Mouse (Mus musculus): ENCODE results near the gene Rasgef1b. TPM values are rescaled to one million over a fixed set of nuclear protein-coding genes. Genes with fewer than 3 reads are reported as not detected.

Rasgef1b gene
- total and polyA plus RNA-seq, 2 experiments = 4.0 to 20.4 TPM

DNA sequence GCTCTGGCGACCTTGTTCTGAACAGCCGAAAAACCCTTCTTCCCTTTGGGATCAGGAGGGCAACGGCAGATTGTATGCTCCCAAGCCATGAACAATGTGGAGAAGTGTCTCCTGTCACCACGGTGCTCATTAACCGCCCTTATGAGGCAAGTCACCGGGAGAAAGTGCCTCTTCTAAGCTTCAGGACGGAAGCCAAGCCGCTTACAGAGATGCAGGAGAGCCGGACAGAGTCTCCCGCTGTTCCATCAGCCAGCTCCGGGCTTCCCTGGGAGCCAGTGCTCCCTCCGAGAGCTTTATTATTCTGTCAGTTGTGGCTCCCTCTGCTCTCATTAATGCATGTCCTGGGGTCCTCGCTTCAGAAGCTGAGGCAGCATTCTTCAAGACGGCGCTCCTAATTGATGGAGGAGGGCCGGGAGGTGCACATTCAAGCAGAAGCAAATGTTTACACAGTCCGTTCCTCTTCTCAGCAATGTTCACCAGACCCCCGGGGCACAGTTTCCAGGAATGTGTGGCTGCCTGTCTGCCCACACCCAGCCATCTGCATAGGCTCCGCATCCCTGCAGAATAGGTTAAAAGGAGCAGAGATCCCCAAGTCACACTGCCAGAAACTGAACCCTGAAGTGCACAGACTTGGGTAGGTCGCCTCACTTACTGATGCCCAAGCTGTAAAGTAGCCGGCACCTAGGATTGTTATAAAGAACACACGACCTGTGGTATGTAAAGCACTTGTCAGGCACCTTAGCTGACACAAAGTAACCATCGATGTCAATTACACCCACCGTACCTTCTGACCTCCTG lies 115.3 kb downstream of the Rasgef1b start:
- H3K79me2 ChIP-seq (ENCODE audit: control insufficient read depth, insufficient read depth, low read length) = no peaks in the 10 kb centered on the region
- peak; percentile 15 for DNase-seq (ENCODE audit: extremely low read depth, low read depth, low spot score)
- H3K4me1 ChIP-seq (ENCODE audit: control insufficient read depth, insufficient read depth, low read length) = no peaks in the 10 kb centered on the region
- no peaks in the 10 kb centered on the region for H3K36me3 ChIP-seq (ENCODE audit: control insufficient read depth, insufficient read depth, low read length)
- WGBS = 10% methylated on average over 24 of the region's 24 CpGs
- H3K4me3 ChIP-seq (ENCODE audit: insufficient read depth, low read depth, low read length) = no peak overlapping the region
- H3K9ac ChIP-seq (ENCODE audit: low read depth, low read length) = no peak overlapping the region
- TF ChIP-seq CTCF (IDR thresholded peaks at IDR 0.05; ENCODE audit: low read depth, low read length) (no peak), POLR2A (IDR thresholded peaks at IDR 0.05; ENCODE audit: extremely low read depth, insufficient read depth, low read length) (no peak)
- H3K27ac ChIP-seq (replicated peaks; ENCODE audit: insufficient read depth, low read depth, low read length) = no peak overlapping the region
- peaks cover 3% of the 10 kb centered on the region; the same call in 1 of the 2 replicates for H3K27me3 ChIP-seq (ENCODE audit: control insufficient read depth, insufficient read depth, low read length)

DNA sequence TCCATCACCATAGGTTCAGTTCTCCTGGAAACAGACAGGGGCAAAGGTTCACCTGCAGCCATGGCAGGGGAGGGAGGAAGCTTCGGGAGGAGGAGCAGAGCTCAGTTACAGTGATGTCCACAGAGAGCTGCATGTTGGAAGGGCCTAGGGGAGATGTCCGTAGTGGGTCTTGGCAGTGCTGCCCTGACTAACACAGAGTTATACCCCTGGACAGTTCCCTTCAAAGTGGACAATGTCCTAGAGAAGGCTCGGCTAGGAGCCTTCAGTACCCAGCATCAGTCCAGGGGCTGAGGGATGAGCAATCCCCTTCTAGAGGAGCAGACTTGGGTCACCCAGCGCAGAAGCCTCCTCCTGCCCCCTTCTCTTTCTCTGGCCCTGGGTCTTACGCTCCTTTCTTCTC lies 121.3 kb downstream of the Rasgef1b start:
- H3K27ac ChIP-seq (replicated peaks; ENCODE audit: insufficient read depth, low read depth, low read length) = no peak overlapping the region
- no peak overlapping the region for H3K4me3 ChIP-seq (ENCODE audit: insufficient read depth, low read depth, low read length)
- H3K79me2 ChIP-seq (ENCODE audit: control insufficient read depth, insufficient read depth, low read length) = no peaks in the 10 kb centered on the region
- 64% methylated on average over 5 of the region's 5 CpGs for WGBS
- TF ChIP-seq CTCF (IDR thresholded peaks at IDR 0.05; ENCODE audit: low read depth, low read length) (no peak), POLR2A (IDR thresholded peaks at IDR 0.05; ENCODE audit: extremely low read depth, insufficient read depth, low read length) (no peak)
- no peak for DNase-seq (ENCODE audit: extremely low read depth, low read depth, low spot score)
- no peaks in the 10 kb centered on the region for H3K4me1 ChIP-seq (ENCODE audit: control insufficient read depth, insufficient read depth, low read length)
- peaks cover 2% of the 10 kb centered on the region; the same call in 1 of the 2 replicates for H3K27me3 ChIP-seq (ENCODE audit: control insufficient read depth, insufficient read depth, low read length)
- H3K36me3 ChIP-seq (ENCODE audit: control insufficient read depth, insufficient read depth, low read length) = no peaks in the 10 kb centered on the region
- no peak overlapping the region for H3K9ac ChIP-seq (ENCODE audit: low read depth, low read length)

- Histone ChIP-seq H3K79me2 (ENCODE audit: control insufficient read depth, insufficient read depth, low read length) (no peaks in the 10 kb centered on the region), H3K27ac (replicated peaks; ENCODE audit: insufficient read depth, low read depth, low read length) (no peak overlapping the region), H3K9ac (ENCODE audit: low read depth, low read length) (no peak overlapping the region), H3K27me3 (ENCODE audit: control insufficient read depth, insufficient read depth, low read length) (no peaks in the 10 kb centered on the region), H3K4me1 (ENCODE audit: control insufficient read depth, insufficient read depth, low read length) (no peaks in the 10 kb centered on the region), H3K36me3 (ENCODE audit: control insufficient read depth, insufficient read depth, low read length) (no peaks in the 10 kb centered on the region), H3K4me3 (ENCODE audit: insufficient read depth, low read depth, low read length) (no peak overlapping the region)
- TF ChIP-seq CTCF (IDR thresholded peaks at IDR 0.05; ENCODE audit: low read depth, low read length) (no peak), POLR2A (IDR thresholded peaks at IDR 0.05; ENCODE audit: extremely low read depth, insufficient read depth, low read length) (no peak)
- 83% methylated on average over 15 of the region's 15 CpGs for WGBS
- DNase-seq (ENCODE audit: extremely low read depth, low read depth, low spot score) = no peak
Observed at GRCm38 (mm10) chr5:99606164-99606858, 122.6 kb downstream of the Rasgef1b start.

GRCm38 (mm10) chr5:99602244-99603023 lies 126.4 kb downstream of the Rasgef1b start:
- Histone ChIP-seq H3K36me3 (ENCODE audit: control insufficient read depth, insufficient read depth, low read length) (no peaks in the 10 kb centered on the region), H3K4me1 (ENCODE audit: control insufficient read depth, insufficient read depth, low read length) (no peaks in the 10 kb centered on the region), H3K4me3 (ENCODE audit: insufficient read depth, low read depth, low read length) (no peak overlapping the region), H3K9ac (ENCODE audit: low read depth, low read length) (no peak overlapping the region), H3K27ac (replicated peaks; ENCODE audit: insufficient read depth, low read depth, low read length) (no peak overlapping the region), H3K27me3 (ENCODE audit: control insufficient read depth, insufficient read depth, low read length) (no peaks in the 10 kb centered on the region; the same call in 1 of the 2 replicates), H3K79me2 (ENCODE audit: control insufficient read depth, insufficient read depth, low read length) (no peaks in the 10 kb centered on the region)
- WGBS = 60% methylated on average over 10 of the region's 10 CpGs
- DNase-seq (ENCODE audit: extremely low read depth, low read depth, low spot score) = no peak
- TF ChIP-seq POLR2A (IDR thresholded peaks at IDR 0.05; ENCODE audit: extremely low read depth, insufficient read depth, low read length) (no peak), CTCF (IDR thresholded peaks at IDR 0.05; ENCODE audit: low read depth, low read length) (no peak)

GRCm38 (mm10) chr5:99599376-99599775 lies 129.5 kb downstream of the Rasgef1b start:
- H3K36me3 ChIP-seq (ENCODE audit: control insufficient read depth, insufficient read depth, low read length) = no peaks in the 10 kb centered on the region
- no peak for DNase-seq (ENCODE audit: extremely low read depth, low read depth, low spot score)
- H3K27ac ChIP-seq (replicated peaks; ENCODE audit: insufficient read depth, low read depth, low read length) = no peak overlapping the region
- no peaks in the 10 kb centered on the region for H3K79me2 ChIP-seq (ENCODE audit: control insufficient read depth, insufficient read depth, low read length)
- WGBS = 75% methylated on average over 11 of the region's 11 CpGs
- H3K9ac ChIP-seq (ENCODE audit: low read depth, low read length) = no peak overlapping the region
- no peaks in the 10 kb centered on the region; the same call in 1 of the 2 replicates for H3K27me3 ChIP-seq (ENCODE audit: control insufficient read depth, insufficient read depth, low read length)
- no peaks in the 10 kb centered on the region for H3K4me1 ChIP-seq (ENCODE audit: control insufficient read depth, insufficient read depth, low read length)
- TF ChIP-seq CTCF (IDR thresholded peaks at IDR 0.05; ENCODE audit: low read depth, low read length) (no peak), POLR2A (IDR thresholded peaks at IDR 0.05; ENCODE audit: extremely low read depth, insufficient read depth, low read length) (no peak)
- no peak overlapping the region for H3K4me3 ChIP-seq (ENCODE audit: insufficient read depth, low read depth, low read length)

All from liver, adult 2 months (tissue).